Mouse (Mus musculus): ENCODE measurements at regions not wholly inside any gene's neighbourhood (a gene's known extent, or its start where the extent isn't known, plus 50 kb on each side); places are given as distances from the start of the nearest gene placed in this dataset.

GRCm38 (mm10) chr5:149843310-149843709 lies 165.3 kb downstream of the B3glct start:
- no peaks in the 10 kb centered on the region for H3K4me1 ChIP-seq (ENCODE audit: insufficient read depth, low read depth, low read length)
- no peak for DNase-seq (ENCODE audit: low spot score)
- ATAC-seq (ENCODE audit: extremely low read depth, insufficient number of reproducible peaks, low FRiP score, poor library complexity, severe bottlenecking) = no peak
- H3K9me3 ChIP-seq (replicated peaks) = peaks cover 76% of the 10 kb centered on the region
- H3K4me3 ChIP-seq (ENCODE audit: low read depth, low read length) = no peak overlapping the region
- no peaks in the 10 kb centered on the region for H3K27me3 ChIP-seq (ENCODE audit: insufficient read depth, low read length)
- H3K36me3 ChIP-seq (replicated peaks) = no peaks in the 10 kb centered on the region
- TF ChIP-seq POLR2AphosphoS5 (IDR thresholded peaks at IDR 0.05; ENCODE audit: insufficient replicate concordance, low read depth, low read length) (no peak), GATA2 (IDR thresholded peaks at IDR 0.05; ENCODE audit: borderline replicate concordance, low read depth, low read length) (no peak), GATA1 (IDR thresholded peaks at IDR 0.05; ENCODE audit: borderline replicate concordance, low read length) (no peak), TAL1 (conservative IDR thresholded peaks at IDR 0.05; ENCODE audit: low read depth, low read length) (no peak), CTCF (IDR thresholded peaks at IDR 0.05; ENCODE audit: low read depth, low read length) (no peak)

- H3K4me3 ChIP-seq (ENCODE audit: low read depth, low read length) = no peak overlapping the region
- no peak for DNase-seq (ENCODE audit: low spot score)
- H3K4me1 ChIP-seq (ENCODE audit: insufficient read depth, low read depth, low read length) = no peaks in the 10 kb centered on the region
- no peak for TF ChIP-seq CTCF (IDR thresholded peaks at IDR 0.05; ENCODE audit: low read depth, low read length)
- TF ChIP-seq GATA1 (IDR thresholded peaks at IDR 0.05; ENCODE audit: borderline replicate concordance, low read length) = no peak
- TF ChIP-seq TAL1 (conservative IDR thresholded peaks at IDR 0.05; ENCODE audit: low read depth, low read length) = no peak
- TF ChIP-seq GATA2 (IDR thresholded peaks at IDR 0.05; ENCODE audit: borderline replicate concordance, low read depth, low read length) = no peak
- no peak for TF ChIP-seq POLR2AphosphoS5 (IDR thresholded peaks at IDR 0.05; ENCODE audit: insufficient replicate concordance, low read depth, low read length)
- no peaks in the 10 kb centered on the region for H3K36me3 ChIP-seq (replicated peaks)
- H3K9me3 ChIP-seq (replicated peaks) = peaks cover 65% of the 10 kb centered on the region
- H3K27me3 ChIP-seq (ENCODE audit: insufficient read depth, low read length) = no peaks in the 10 kb centered on the region
- ATAC-seq (ENCODE audit: extremely low read depth, insufficient number of reproducible peaks, low FRiP score, poor library complexity, severe bottlenecking) = no peak
Measured at GRCm38 (mm10) chr5:149845256-149845655, 167.2 kb downstream of the B3glct start.

GRCm38 (mm10) chr5:149848465-149848864 lies 170.0 kb upstream of the Rxfp2 start:
- DNase-seq (ENCODE audit: low spot score) = no peak
- no peaks in the 10 kb centered on the region for H3K27me3 ChIP-seq (ENCODE audit: insufficient read depth, low read length)
- ATAC-seq (ENCODE audit: extremely low read depth, insufficient number of reproducible peaks, low FRiP score, poor library complexity, severe bottlenecking) = no peak
- peaks cover 64% of the 10 kb centered on the region for H3K9me3 ChIP-seq (replicated peaks)
- no peaks in the 10 kb centered on the region for H3K36me3 ChIP-seq (replicated peaks)
- TF ChIP-seq TAL1 (conservative IDR thresholded peaks at IDR 0.05; ENCODE audit: low read depth, low read length) = no peak
- no peak for TF ChIP-seq GATA2 (IDR thresholded peaks at IDR 0.05; ENCODE audit: borderline replicate concordance, low read depth, low read length)
- TF ChIP-seq POLR2AphosphoS5 (IDR thresholded peaks at IDR 0.05; ENCODE audit: insufficient replicate concordance, low read depth, low read length) = no peak
- no peak for TF ChIP-seq CTCF (IDR thresholded peaks at IDR 0.05; ENCODE audit: low read depth, low read length)
- no peak for TF ChIP-seq GATA1 (IDR thresholded peaks at IDR 0.05; ENCODE audit: borderline replicate concordance, low read length)
- H3K4me3 ChIP-seq (ENCODE audit: low read depth, low read length) = no peak overlapping the region
- no peaks in the 10 kb centered on the region for H3K4me1 ChIP-seq (ENCODE audit: insufficient read depth, low read depth, low read length)

GRCm38 (mm10) chr5:149851011-149851410 lies 167.5 kb upstream of the Rxfp2 start:
- no peak overlapping the region for H3K4me3 ChIP-seq (ENCODE audit: low read depth, low read length)
- ATAC-seq (ENCODE audit: extremely low read depth, insufficient number of reproducible peaks, low FRiP score, poor library complexity, severe bottlenecking) (no peak), DNase-seq (ENCODE audit: low spot score) (no peak)
- no peaks in the 10 kb centered on the region for H3K4me1 ChIP-seq (ENCODE audit: insufficient read depth, low read depth, low read length)
- peaks cover 54% of the 10 kb centered on the region for H3K9me3 ChIP-seq (replicated peaks)
- TF ChIP-seq POLR2AphosphoS5 (IDR thresholded peaks at IDR 0.05; ENCODE audit: insufficient replicate concordance, low read depth, low read length) (no peak), GATA2 (IDR thresholded peaks at IDR 0.05; ENCODE audit: borderline replicate concordance, low read depth, low read length) (no peak), TAL1 (conservative IDR thresholded peaks at IDR 0.05; ENCODE audit: low read depth, low read length) (no peak), GATA1 (IDR thresholded peaks at IDR 0.05; ENCODE audit: borderline replicate concordance, low read length) (no peak), CTCF (IDR thresholded peaks at IDR 0.05; ENCODE audit: low read depth, low read length) (no peak)
- no peaks in the 10 kb centered on the region for H3K27me3 ChIP-seq (ENCODE audit: insufficient read depth, low read length)
- no peaks in the 10 kb centered on the region for H3K36me3 ChIP-seq (replicated peaks)

- no peak for ATAC-seq (ENCODE audit: extremely low read depth, insufficient number of reproducible peaks, low FRiP score, poor library complexity, severe bottlenecking)
- H3K27me3 ChIP-seq (ENCODE audit: insufficient read depth, low read length) = no peaks in the 10 kb centered on the region
- no peak overlapping the region for H3K4me3 ChIP-seq (ENCODE audit: low read depth, low read length)
- TF ChIP-seq GATA2 (IDR thresholded peaks at IDR 0.05; ENCODE audit: borderline replicate concordance, low read depth, low read length) = no peak
- no peaks in the 10 kb centered on the region for H3K36me3 ChIP-seq (replicated peaks)
- H3K4me1 ChIP-seq (ENCODE audit: insufficient read depth, low read depth, low read length) = no peaks in the 10 kb centered on the region
- DNase-seq (ENCODE audit: low spot score) = no peak
- peaks cover 50% of the 10 kb centered on the region for H3K9me3 ChIP-seq (replicated peaks)
Measured at GRCm38 (mm10) chr5:149852516-149852915, 166.0 kb upstream of the Rxfp2 start.

GRCm38 (mm10) chr5:149856101-149856500 lies 162.4 kb upstream of the Rxfp2 start:
- ATAC-seq (ENCODE audit: extremely low read depth, insufficient number of reproducible peaks, low FRiP score, poor library complexity, severe bottlenecking) = no peak

GRCm38 (mm10) chr5:149857019-149857418 lies 161.5 kb upstream of the Rxfp2 start:
- DNase-seq (ENCODE audit: low spot score) (no peak), ATAC-seq (ENCODE audit: extremely low read depth, insufficient number of reproducible peaks, low FRiP score, poor library complexity, severe bottlenecking) (no peak)
- H3K4me3 ChIP-seq (ENCODE audit: low read depth, low read length) = no peak overlapping the region
- no peaks in the 10 kb centered on the region for H3K36me3 ChIP-seq (replicated peaks)
- peaks cover 58% of the 10 kb centered on the region for H3K9me3 ChIP-seq (replicated peaks)
- no peaks in the 10 kb centered on the region for H3K27me3 ChIP-seq (ENCODE audit: insufficient read depth, low read length)
- TF ChIP-seq TAL1 (conservative IDR thresholded peaks at IDR 0.05; ENCODE audit: low read depth, low read length) = no peak
- H3K4me1 ChIP-seq (ENCODE audit: insufficient read depth, low read depth, low read length) = no peaks in the 10 kb centered on the region

More at GRCm38 (mm10) chr5:149856101-149856500, 162.4 kb upstream of the Rxfp2 start:
- Histone ChIP-seq H3K36me3 (replicated peaks) (no peaks in the 10 kb centered on the region), H3K4me3 (ENCODE audit: low read depth, low read length) (no peak overlapping the region), H3K9me3 (replicated peaks) (peaks cover 55% of the 10 kb centered on the region), H3K27me3 (ENCODE audit: insufficient read depth, low read length) (no peaks in the 10 kb centered on the region), H3K4me1 (ENCODE audit: insufficient read depth, low read depth, low read length) (no peaks in the 10 kb centered on the region)
- DNase-seq (ENCODE audit: low spot score) = no peak
- TF ChIP-seq GATA1 (IDR thresholded peaks at IDR 0.05; ENCODE audit: borderline replicate concordance, low read length) (no peak), GATA2 (IDR thresholded peaks at IDR 0.05; ENCODE audit: borderline replicate concordance, low read depth, low read length) (no peak), CTCF (IDR thresholded peaks at IDR 0.05; ENCODE audit: low read depth, low read length) (no peak), TAL1 (conservative IDR thresholded peaks at IDR 0.05; ENCODE audit: low read depth, low read length) (no peak), POLR2AphosphoS5 (IDR thresholded peaks at IDR 0.05; ENCODE audit: insufficient replicate concordance, low read depth, low read length) (no peak)

All from G1E (cell line).